8 mouse cellular contexts compared by ENCODE assay signal in genomic region chr11:9118050-9118420, GRCm38 (mm10). TPM values are rescaled to one million over a fixed set of nuclear protein-coding genes. Genes with fewer than 3 reads are reported as not detected.
A peak's percentile ranks its signal among the peaks of the same experiment; 100 is the strongest.
DNase-seq lines count a peak whose midpoint lies in the region; ATAC-seq and TF ChIP-seq lines count a peak whose summit lies in the region.

Gene Upp1 (plus strand): TSS chr11:9118103.

- peak; percentile 38; the same call in 1 of the 2 replicates for ATAC-seq in frontal cortex, adult (ENCODE audit: low TSS enrichment)
- ATAC-seq in G1E (ENCODE audit: extremely low read depth, insufficient number of reproducible peaks, low FRiP score, poor library complexity, severe bottlenecking), result no peak
- ATAC-seq in hematopoietic stem cell, adult 5-6 weeks (replicated peaks in 1 of 2; ENCODE audit: insufficient read depth in 1 of 2, low FRiP score in 2 of 2, low TSS enrichment in 1 of 2, low read depth in 1 of 2, poor library complexity in 2 of 2, severe bottlenecking in 2 of 2), result no peak

- peaks cover 75% of the 10 kb centered on the region for H3K4me1 ChIP-seq in G1E (ENCODE audit: insufficient read depth, low read depth, low read length)
- peaks cover 52% of the 10 kb centered on the region for H3K4me1 ChIP-seq in midbrain, embryonic 10.5 days

- peaks cover 14% of the 10 kb centered on the region; the same call in 1 of the 2 replicates for H3K27me3 ChIP-seq in G1E (ENCODE audit: insufficient read depth, low read length)
- peaks cover 66% of the 10 kb centered on the region for H3K27me3 ChIP-seq in midbrain, embryonic 10.5 days (ENCODE audit: low read depth, poor library complexity, severe bottlenecking)

- no peak for TF ChIP-seq CTCF in G1E (IDR thresholded peaks at IDR 0.05; ENCODE audit: low read depth, low read length)

- peak within 1 kb of the TSS; percentile 76 for H3K4me3 ChIP-seq in G1E (ENCODE audit: low read depth, low read length)
- H3K4me3 ChIP-seq in midbrain, embryonic 10.5 days, result peak within 1 kb of the TSS; percentile 60

- no peaks in the 10 kb centered on the region for H3K9me3 ChIP-seq in G1E (replicated peaks)
- no peaks in the 10 kb centered on the region for H3K9me3 ChIP-seq in midbrain, embryonic 10.5 days (replicated peaks)

- no peak for DNase-seq in frontal cortex, postnatal 10 days (ENCODE audit: low spot score in 2 of 2)
- DNase-seq in G1E (ENCODE audit: low spot score), result no peak
- DNase-seq in midbrain, embryonic 10.5 days (ENCODE audit: low spot score), result no peak
- DNase-seq in cerebellum, postnatal 36 days, result no peak
- no peak for DNase-seq in thymus, postnatal 14 days
- no peak for DNase-seq in frontal cortex, postnatal 25 days (ENCODE audit: low spot score in 2 of 2)

- H3K36me3 ChIP-seq in G1E (replicated peaks), result peaks cover 7% of the 10 kb centered on the region
- H3K36me3 ChIP-seq in midbrain, embryonic 10.5 days, result no peaks in the 10 kb centered on the region

- peak within 1 kb of the TSS; percentile 43 for H3K27ac ChIP-seq in midbrain, embryonic 10.5 days (replicated peaks)

- 2% methylated on average over 7 of the region's 7 CpGs for WGBS in midbrain, embryonic 10.5 days

RNA-seq across cellular contexts. Expression of gene Upp1, which starts in this region (rescaled TPM):
- 23.7 and 37.0 TPM in 2 replicates for total RNA-seq in G1E (2014; fragmentation: Nextera tagmentation)
- 76.5 and 83.8 TPM in 2 replicates for total RNA-seq in G1E (2017)
- polyA plus RNA-seq in G1E (2012), result 3.0 and 3.3 TPM in 2 replicates
- 9.8 and 14.5 TPM in 2 replicates for total RNA-seq in hematopoietic stem cell, adult 5-6 weeks (2017)
- polyA plus RNA-seq in midbrain, embryonic 10.5 days (2016; fragmentation: Nextera tagmentation; extraction: Ambion mirVana), result 10.6 and 12.1 TPM in 2 replicates
